Mouse (Mus musculus): ENCODE data around the gene Arhgap21.
"Not testable (repeated sequence)": the region's sequence is repeated elsewhere in the genome, so short reads cannot be mapped to it uniquely, and the experiment has no call there.

Gene Arhgap21

GRCm38 (mm10) chr2:20939367-20939766 is 29.3 kb downstream of the Arhgap21 start:
- DNase-seq: no peak

GRCm38 (mm10) chr2:20936609-20937221 is 32.0 kb downstream of the Arhgap21 start:
- DNase-seq: no peak

GRCm38 (mm10) chr2:20934406-20934805 is 34.3 kb downstream of the Arhgap21 start:
- no peak for DNase-seq

- no peak for DNase-seq
These were observed 35.9 kb downstream of the Arhgap21 start for GRCm38 (mm10) chr2:20932748-20933313.

- DNase-seq: not testable (repeated sequence)
These were observed 36.9 kb downstream of the Arhgap21 start for GRCm38 (mm10) chr2:20931761-20932160.

- DNase-seq: no peak
These were observed 40.2 kb downstream of the Arhgap21 start for GRCm38 (mm10) chr2:20928454-20928853.

- DNase-seq: no peak
These were observed 43.7 kb downstream of the Arhgap21 start for GRCm38 (mm10) chr2:20924938-20925337.

- no peak for DNase-seq
These were observed 46.3 kb downstream of the Arhgap21 start for GRCm38 (mm10) chr2:20922366-20922765.

GRCm38 (mm10) chr2:20921558-20921957 is 47.1 kb downstream of the Arhgap21 start:
- no peak for DNase-seq

- DNase-seq: no peak
These were observed 47.7 kb downstream of the Arhgap21 start for GRCm38 (mm10) chr2:20921021-20921420.

- DNase-seq: no peak
These were observed 54.0 kb downstream of the Arhgap21 start for GRCm38 (mm10) chr2:20914531-20915320.

GRCm38 (mm10) chr2:20913019-20913415 is 55.7 kb downstream of the Arhgap21 start:
- DNase-seq: peak; percentile 10

GRCm38 (mm10) chr2:20912348-20913018 is 56.2 kb downstream of the Arhgap21 start:
- peak; percentile 30 for DNase-seq

- peak; percentile 81 for DNase-seq
These were observed 58.2 kb downstream of the Arhgap21 start for GRCm38 (mm10) chr2:20910446-20910845.

GRCm38 (mm10) chr2:20909404-20909803 is 59.3 kb downstream of the Arhgap21 start:
- no peak for DNase-seq

GRCm38 (mm10) chr2:20907291-20907690 is 61.4 kb downstream of the Arhgap21 start:
- no peak for DNase-seq

- no peak for DNase-seq
These were observed 63.3 kb downstream of the Arhgap21 start for GRCm38 (mm10) chr2:20905411-20905810.

- DNase-seq: peak; percentile 94
These were observed 65.6 kb downstream of the Arhgap21 start for GRCm38 (mm10) chr2:20902981-20903645.

- no peak for DNase-seq
These were observed 66.8 kb downstream of the Arhgap21 start for GRCm38 (mm10) chr2:20901916-20902315.

GRCm38 (mm10) chr2:20899301-20899700 is 69.4 kb downstream of the Arhgap21 start:
- no peak for DNase-seq

- peak; percentile 87 for DNase-seq
These were observed 70.0 kb downstream of the Arhgap21 start for GRCm38 (mm10) chr2:20898684-20899083.

- DNase-seq: no peak
These were observed 72.2 kb downstream of the Arhgap21 start for GRCm38 (mm10) chr2:20896446-20896845.
